Mouse (Mus musculus) gastrocnemius, postnatal 10 days (tissue): ENCODE results near the gene Scaf8. TPM values are rescaled to one million over a fixed set of nuclear protein-coding genes. Genes with fewer than 3 reads are reported as not detected.
"Not testable (repeated sequence)": the region's sequence is repeated elsewhere in the genome, so short reads cannot be mapped to it uniquely, and the experiment has no call there.

Source experiments
- DNase-seq: peaks from one replicate; pipeline ENCODE4 v3.0.0; 2021; ENCODE audit warnings: mixed read lengths
- long read RNA-seq, 2 experiments: library from polyadenylated mRNA; stranded (forward); transcript quantifications; one replicate each; pipeline ENCODE4 v2.0.0; 2021
- total RNA-seq, 2 experiments: library from RNA; stranded (reverse); gene quantifications; 2 replicates each; pipeline ENCODE4 v1.2.3; 2021

Gene Scaf8
- total RNA-seq = 10 to 100 TPM; 26.9 to 38.5 TPM
- long read RNA-seq, experiment 1, full-length matches to known transcripts = 9 of 30 reads
- long read RNA-seq, experiment 1, partial matches to known transcripts = 2 of 30 reads
- long read RNA-seq, experiment 1, other reads (novel, unspliced or antisense) = 19 of 30 reads
- long read RNA-seq, experiment 2, full-length matches to known transcripts = 3 of 18 reads
- long read RNA-seq, experiment 2, partial matches to known transcripts = 1 of 18 reads
- long read RNA-seq, experiment 2, other reads (novel, unspliced or antisense) = 14 of 18 reads

GRCm38 (mm10) chr17:3114720-3115379, at the start of gene Scaf8:
Gene Scaf8, plus strand, starts transcription at chr17:3114972.
- peak; percentile 92 for DNase-seq

- no peak for DNase-seq
These were observed 39.5 kb upstream of the Scaf8 start for GRCm38 (mm10) chr17:3075166-3075872.

- DNase-seq = no peak
These were observed 38.9 kb upstream of the Scaf8 start for GRCm38 (mm10) chr17:3075873-3076245.

- not testable (repeated sequence) for DNase-seq
These were observed 36.8 kb upstream of the Scaf8 start for GRCm38 (mm10) chr17:3077936-3078335.

GRCm38 (mm10) chr17:3080587-3081349, 34.0 kb upstream of the Scaf8 start:
- not testable (repeated sequence) for DNase-seq

GRCm38 (mm10) chr17:3081512-3082100, 33.2 kb upstream of the Scaf8 start:
- DNase-seq = not testable (repeated sequence)

- peak; percentile 23 for DNase-seq
These were observed 32.5 kb upstream of the Scaf8 start for GRCm38 (mm10) chr17:3082125-3082755.

GRCm38 (mm10) chr17:3082756-3083749, 31.7 kb upstream of the Scaf8 start:
- peak; percentile 28 for DNase-seq

- DNase-seq = peak; percentile 92
These were observed 30.8 kb upstream of the Scaf8 start for GRCm38 (mm10) chr17:3083886-3084550.

- peak; percentile 84 for DNase-seq
These were observed 30.2 kb upstream of the Scaf8 start for GRCm38 (mm10) chr17:3084551-3084930.

- DNase-seq = no peak
These were observed 29.6 kb upstream of the Scaf8 start for GRCm38 (mm10) chr17:3085152-3085551.

- no peak for DNase-seq
These were observed 22.1 kb upstream of the Scaf8 start for GRCm38 (mm10) chr17:3092682-3093081.

- not testable (repeated sequence) for DNase-seq
These were observed 15.5 kb upstream of the Scaf8 start for GRCm38 (mm10) chr17:3099273-3099672.

GRCm38 (mm10) chr17:3102336-3103165, 12.2 kb upstream of the Scaf8 start:
- peak; percentile 59 for DNase-seq

- DNase-seq = no peak
These were observed 10.4 kb upstream of the Scaf8 start for GRCm38 (mm10) chr17:3104154-3104931.

GRCm38 (mm10) chr17:3105022-3105421, 9.8 kb upstream of the Scaf8 start:
- DNase-seq = no peak

- DNase-seq = no peak
These were observed 925 bp upstream of the Scaf8 start for GRCm38 (mm10) chr17:3113737-3114357.

- no peak for DNase-seq
These were observed 433 bp upstream of the Scaf8 start for GRCm38 (mm10) chr17:3114358-3114719.
